Mouse (Mus musculus) liver, embryonic 13.5 days (tissue): ENCODE measurements at regions not wholly inside any gene's neighbourhood (a gene's known extent, or its start where the extent isn't known, plus 50 kb on each side); places are given as distances from the start of the nearest gene placed in this dataset.
"Not testable (repeated sequence)": the region's sequence is repeated elsewhere in the genome, so short reads cannot be mapped to it uniquely, and the experiment has no call there.

Experiments
- ATAC-seq: fragments of 200-750 bp; cut with Nextera tagmentation; 2 replicates; pipeline ENCODE4 v1.8.0; 2017; ENCODE audit warnings: low read depth, mild to moderate bottlenecking, moderate number of reproducible peaks, moderate library complexity
- DNase-seq: peaks from one replicate; pipeline ENCODE4 v3.0.0; 2022
- H3K27ac ChIP-seq: fragments of 300-500 bp; sonication (generic); 2 replicates; pipeline ENCODE4 v1.5.1; 2015; ENCODE audit warnings: moderate library complexity, mild to moderate bottlenecking, inconsistent platforms
- H3K27me3 ChIP-seq: fragments of 300-500 bp; sonication (generic); 2 replicates; pipeline ENCODE4 v1.6.1; 2015; ENCODE audit warnings: mild to moderate bottlenecking, inconsistent platforms
- H3K36me3 ChIP-seq: fragments of 300-500 bp; sonication (generic); 2 replicates; pipeline ENCODE4 v1.6.1; 2015; ENCODE audit warnings: mild to moderate bottlenecking, inconsistent platforms
- H3K4me1 ChIP-seq: fragments of 300-500 bp; sonication (generic); replicated peaks from 2 replicates; pipeline ENCODE4 v1.6.1; 2015; ENCODE audit warnings: inconsistent platforms
- H3K4me2 ChIP-seq: fragments of 300-500 bp; sonication (generic); 2 replicates; pipeline ENCODE4 v1.6.1; 2015; ENCODE audit warnings: inconsistent platforms, mild to moderate bottlenecking, moderate library complexity
- H3K4me3 ChIP-seq: fragments of 300-500 bp; sonication (generic); replicated peaks from 2 replicates; pipeline ENCODE4 v1.5.1; 2015; ENCODE audit warnings: mild to moderate bottlenecking, inconsistent platforms
- H3K9ac ChIP-seq: fragments of 300-500 bp; sonication (generic); 2 replicates; pipeline ENCODE4 v1.6.1; 2015; ENCODE audit warnings: mild to moderate bottlenecking, inconsistent platforms
- H3K9me3 ChIP-seq: fragments of 300-500 bp; sonication (generic); replicated peaks from 2 replicates; pipeline ENCODE4 v1.6.1; 2016; ENCODE audit warnings: inconsistent platforms
- WGBS: fragments of 180-500 bp; shearing (Covaris S2); methylation state at CpG from one replicate; pipeline ENCODE4 v1.1.7; 2015; ENCODE audit not compliant: insufficient replicate concordance; 5-methylcytosine and 5-hydroxymethylcytosine counted together

DNA sequence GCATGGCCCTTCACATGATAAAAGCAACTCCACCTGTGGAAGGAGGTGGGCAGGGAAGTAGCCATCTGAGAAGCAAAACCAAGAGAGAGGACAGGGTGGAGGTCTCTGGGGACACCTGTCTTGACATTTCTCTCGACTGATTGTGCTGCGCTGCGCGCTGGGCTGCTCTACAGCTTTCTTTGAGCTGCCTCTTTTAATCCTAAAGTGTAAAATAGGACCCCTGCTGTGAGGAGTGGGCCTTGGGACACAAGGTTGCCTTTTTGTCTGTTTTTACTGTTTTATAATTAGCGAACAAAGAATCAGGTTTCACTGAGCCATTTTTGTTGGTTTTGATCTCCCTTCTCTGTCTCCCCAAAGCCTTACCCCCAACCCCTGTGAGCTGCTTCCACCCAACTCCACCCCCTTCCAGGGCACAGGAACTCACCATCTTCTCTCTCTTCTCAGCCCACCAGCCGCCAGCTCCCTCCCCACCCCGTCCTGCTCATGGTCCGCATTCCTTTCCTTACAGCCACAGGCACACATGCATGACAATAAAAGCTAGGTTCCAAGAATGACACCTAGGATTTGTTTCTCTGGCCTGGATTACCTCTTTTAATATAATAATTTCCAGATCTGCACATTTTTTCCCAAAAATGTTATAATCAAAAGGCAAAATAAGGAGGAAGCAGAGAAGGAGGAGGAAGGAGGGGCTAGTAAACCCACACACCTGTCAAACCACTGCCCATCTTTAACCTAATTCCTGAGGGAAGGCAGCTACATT is 57.3 kb downstream of the Cbln4 start:
- H3K4me3 ChIP-seq = no peak overlapping the region
- DNase-seq (no peak), ATAC-seq (no peak)
- no peaks in the 10 kb centered on the region for H3K4me1 ChIP-seq
- no peaks in the 10 kb centered on the region for H3K36me3 ChIP-seq
- peaks cover 3% of the 10 kb centered on the region; the same call in 1 of the 2 replicates for H3K9me3 ChIP-seq
- H3K4me2 ChIP-seq = no peak overlapping the region
- H3K9ac ChIP-seq = no peak overlapping the region
- H3K27me3 ChIP-seq = no peaks in the 10 kb centered on the region
- WGBS = 21% methylated on average over 8 of the region's 8 CpGs
- no peak overlapping the region for H3K27ac ChIP-seq

DNA sequence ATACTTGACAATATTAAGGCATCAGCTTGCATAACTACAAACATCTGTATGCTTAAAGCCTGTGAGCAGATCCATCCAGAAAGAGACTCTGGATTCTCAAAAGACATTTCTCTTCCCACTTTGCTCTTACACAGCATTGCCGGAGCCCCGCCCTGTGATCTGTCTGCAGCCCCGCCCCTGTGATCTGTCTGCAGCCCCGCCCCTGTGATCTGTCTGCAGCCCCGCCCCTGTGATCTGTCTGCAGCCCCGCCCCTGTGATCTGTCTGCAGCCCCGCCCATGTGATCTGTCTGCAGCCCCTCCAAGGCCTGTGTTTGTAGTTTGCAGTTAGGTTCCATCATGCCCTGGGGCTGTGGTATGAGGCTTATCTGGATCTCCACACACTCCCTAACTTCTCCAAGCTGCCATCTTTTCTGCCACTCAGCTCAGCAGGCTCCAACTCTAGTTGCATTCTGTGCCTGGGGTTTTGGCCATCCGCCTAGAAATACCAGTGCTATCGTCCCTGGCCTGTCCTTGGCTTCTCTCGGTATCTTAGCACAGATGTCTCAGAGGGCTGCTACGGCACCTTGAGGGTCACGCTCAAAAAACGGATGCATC is 73.9 kb downstream of the Cbln4 start:
- no peak overlapping the region for H3K27ac ChIP-seq
- no peak for ATAC-seq
- no peak overlapping the region for H3K4me2 ChIP-seq
- DNase-seq = no peak
- H3K9me3 ChIP-seq = peaks cover 38% of the 10 kb centered on the region
- no peaks in the 10 kb centered on the region for H3K27me3 ChIP-seq
- no peaks in the 10 kb centered on the region for H3K36me3 ChIP-seq
- H3K9ac ChIP-seq = no peak overlapping the region
- H3K4me3 ChIP-seq = no peak overlapping the region
- WGBS = 55% methylated on average over 13 of the region's 13 CpGs
- H3K4me1 ChIP-seq = no peaks in the 10 kb centered on the region

- no peak overlapping the region for H3K9ac ChIP-seq
- H3K4me2 ChIP-seq = no peak overlapping the region
- WGBS = 56% methylated on average over 7 of the region's 7 CpGs
- DNase-seq = no peak
- ATAC-seq = no peak
- no peaks in the 10 kb centered on the region for H3K27me3 ChIP-seq
- no peaks in the 10 kb centered on the region for H3K36me3 ChIP-seq
- H3K27ac ChIP-seq = no peak overlapping the region
- peaks cover 24% of the 10 kb centered on the region; the same call in 1 of the 2 replicates for H3K9me3 ChIP-seq
- H3K4me3 ChIP-seq = no peak overlapping the region
- H3K4me1 ChIP-seq = no peaks in the 10 kb centered on the region
Measured at GRCm38 (mm10) chr2:171946569-171947250, 96.6 kb downstream of the Cbln4 start.

GRCm38 (mm10) chr2:171942671-171943070 is 100.6 kb downstream of the Cbln4 start:
- H3K9ac ChIP-seq = no peak overlapping the region
- ATAC-seq = no peak
- H3K27ac ChIP-seq = no peak overlapping the region
- H3K36me3 ChIP-seq = no peaks in the 10 kb centered on the region
- no peak overlapping the region for H3K4me2 ChIP-seq
- 66% methylated on average over 9 of the region's 9 CpGs for WGBS
- H3K9me3 ChIP-seq = peaks cover 29% of the 10 kb centered on the region
- DNase-seq = no peak
- H3K27me3 ChIP-seq = no peaks in the 10 kb centered on the region
- no peaks in the 10 kb centered on the region for H3K4me1 ChIP-seq
- H3K4me3 ChIP-seq = no peak overlapping the region

DNA sequence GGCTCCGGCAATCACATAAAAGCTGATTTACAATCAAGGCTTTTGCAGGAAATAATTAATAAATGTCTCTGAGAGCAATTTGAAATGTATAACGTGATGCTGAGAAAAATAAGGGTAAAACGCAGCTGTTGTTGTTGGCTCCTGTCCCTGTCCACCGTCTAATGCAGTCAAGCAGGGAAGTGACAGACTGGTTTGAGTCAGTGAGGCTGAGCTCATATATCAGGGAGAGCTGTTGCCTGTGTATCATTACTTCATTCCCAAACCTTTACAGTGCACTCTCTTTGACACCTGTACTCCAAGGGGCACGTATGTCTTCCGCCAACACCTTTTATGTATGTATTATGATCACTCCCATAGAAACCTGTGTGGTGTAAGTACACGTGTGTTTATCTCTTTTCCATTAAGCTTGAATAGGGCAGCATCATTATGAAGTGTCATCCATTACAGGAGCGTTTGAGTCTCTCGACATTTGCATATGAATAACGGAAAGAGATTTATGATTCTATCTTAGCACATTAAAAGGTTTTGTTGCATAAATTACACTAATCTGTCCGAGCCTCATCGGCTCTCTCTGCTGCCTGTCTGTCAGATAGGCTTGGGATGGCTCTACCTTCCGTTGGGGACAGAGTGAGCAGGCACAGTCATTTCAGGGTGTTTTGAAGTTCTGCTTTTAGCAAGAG is 107.5 kb downstream of the Cbln4 start:
- no peak overlapping the region for H3K27ac ChIP-seq
- no peak overlapping the region for H3K9ac ChIP-seq
- no peaks in the 10 kb centered on the region for H3K36me3 ChIP-seq
- H3K27me3 ChIP-seq = no peaks in the 10 kb centered on the region
- no peak overlapping the region for H3K4me3 ChIP-seq
- ATAC-seq (no peak), DNase-seq (no peak)
- H3K9me3 ChIP-seq = peaks cover 17% of the 10 kb centered on the region
- H3K4me1 ChIP-seq = no peaks in the 10 kb centered on the region
- no peak overlapping the region for H3K4me2 ChIP-seq
- WGBS = 65% methylated on average over 13 of the region's 13 CpGs

DNA sequence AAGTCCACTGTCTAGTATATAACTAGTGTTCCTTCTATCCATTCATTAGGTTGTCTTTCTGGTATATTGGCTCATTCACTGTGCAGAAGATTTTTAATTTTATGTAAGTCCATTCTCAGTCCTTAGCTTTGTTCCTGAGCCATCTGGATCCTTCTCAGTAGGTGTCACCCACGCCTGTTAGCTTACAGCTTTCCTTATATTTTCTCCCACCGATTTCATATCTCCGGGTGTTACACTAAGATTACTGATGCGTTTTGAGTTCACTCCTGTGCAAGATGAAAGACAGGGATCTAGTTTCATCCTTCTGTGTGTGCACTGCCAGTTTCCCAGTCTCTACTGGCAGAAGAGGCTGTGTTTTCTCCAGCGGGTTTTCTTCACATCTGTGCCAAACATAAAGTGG is 122.3 kb downstream of the Cbln4 start:
- H3K36me3 ChIP-seq = no peaks in the 10 kb centered on the region
- H3K4me1 ChIP-seq = no peaks in the 10 kb centered on the region
- 65% methylated on average over 5 of the region's 5 CpGs for WGBS
- no peak for ATAC-seq
- H3K4me2 ChIP-seq = no peak overlapping the region
- H3K9ac ChIP-seq = no peak overlapping the region
- no peak overlapping the region for H3K4me3 ChIP-seq
- no peaks in the 10 kb centered on the region for H3K27me3 ChIP-seq
- peaks cover 4% of the 10 kb centered on the region; the same call in 1 of the 2 replicates for H3K9me3 ChIP-seq
- DNase-seq = no peak
- no peak overlapping the region for H3K27ac ChIP-seq

DNA sequence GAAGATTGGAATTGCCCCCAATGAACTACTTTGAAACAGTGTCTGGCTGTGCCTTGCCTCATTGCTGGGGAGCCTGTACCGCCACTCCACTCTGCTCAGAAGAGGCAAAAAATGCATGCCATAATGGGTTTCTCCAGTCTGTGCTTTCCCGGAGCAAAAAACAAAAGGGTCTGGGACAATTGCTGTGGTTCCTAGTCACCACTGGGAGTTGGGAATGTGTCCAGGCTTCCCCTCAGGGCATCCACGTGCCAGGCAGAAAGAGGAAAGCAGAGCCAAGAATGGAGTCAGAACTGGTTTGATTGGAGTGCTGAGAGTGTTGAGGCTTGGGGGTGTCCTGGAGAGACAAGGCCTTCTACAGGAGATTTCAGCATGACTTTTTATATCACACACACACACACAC is 156.0 kb downstream of the Cbln4 start:
- no peak for DNase-seq
- H3K9me3 ChIP-seq = peaks cover 11% of the 10 kb centered on the region; the same call in 1 of the 2 replicates
- WGBS = 62% methylated on average over 3 of the region's 3 CpGs
- H3K27ac ChIP-seq = no peak overlapping the region
- H3K4me3 ChIP-seq = no peak overlapping the region
- no peak overlapping the region for H3K9ac ChIP-seq
- no peaks in the 10 kb centered on the region for H3K27me3 ChIP-seq
- no peak for ATAC-seq
- no peaks in the 10 kb centered on the region for H3K4me1 ChIP-seq
- no peak overlapping the region for H3K4me2 ChIP-seq
- H3K36me3 ChIP-seq = no peaks in the 10 kb centered on the region

DNA sequence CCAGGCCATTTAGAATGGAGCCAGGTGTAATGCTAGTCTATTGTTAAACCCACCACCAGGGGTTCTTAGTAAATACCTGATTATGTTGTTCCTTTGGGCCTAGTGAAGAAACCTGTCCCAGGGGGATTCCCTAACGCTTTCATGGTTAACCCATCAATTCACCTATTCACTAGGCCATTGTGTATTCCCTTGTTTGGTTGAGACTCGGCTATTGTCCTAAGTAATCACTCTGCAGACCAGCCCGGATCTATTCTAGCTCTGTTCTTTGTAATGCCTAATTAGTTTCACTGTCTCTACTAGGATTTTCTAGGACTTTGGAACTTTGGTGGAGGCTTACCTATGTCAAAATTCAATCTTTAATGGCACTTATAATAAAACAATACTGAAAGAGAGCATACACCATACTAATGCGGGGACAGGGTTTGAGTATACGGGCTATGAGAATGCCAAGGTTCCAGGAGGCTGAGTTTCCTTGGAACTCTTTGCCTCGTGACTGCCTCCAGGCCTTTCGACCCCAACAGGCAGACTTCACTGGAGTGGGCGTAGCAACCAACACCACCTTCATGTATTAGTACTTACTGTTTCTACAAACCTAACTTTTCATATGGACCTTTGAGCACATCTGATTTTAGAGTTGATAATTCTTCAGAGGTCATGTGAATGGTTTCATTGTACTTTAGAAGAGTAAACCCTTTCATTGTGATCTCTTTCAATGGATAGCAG is 163.9 kb downstream of the Cbln4 start:
- not testable (repeated sequence) for DNase-seq
- 65% methylated on average over 8 of the region's 8 CpGs for WGBS

GRCm38 (mm10) chr2:171867550-171867949 is 175.7 kb downstream of the Cbln4 start:
- no peak overlapping the region for H3K27ac ChIP-seq
- DNase-seq = no peak
- H3K36me3 ChIP-seq = no peaks in the 10 kb centered on the region
- no peak overlapping the region for H3K9ac ChIP-seq
- WGBS = 80% methylated on average over 3 of the region's 3 CpGs
- H3K4me1 ChIP-seq = no peaks in the 10 kb centered on the region
- ATAC-seq = no peak
- no peaks in the 10 kb centered on the region for H3K9me3 ChIP-seq
- no peak overlapping the region for H3K4me3 ChIP-seq
- H3K4me2 ChIP-seq = no peak overlapping the region
- no peaks in the 10 kb centered on the region for H3K27me3 ChIP-seq

More for the DNA sequence above, 163.9 kb downstream of the Cbln4 start:
- not testable (repeated sequence) for H3K4me1 ChIP-seq, H3K27ac ChIP-seq, H3K27me3 ChIP-seq, H3K36me3 ChIP-seq, H3K4me3 ChIP-seq, ATAC-seq, H3K9ac ChIP-seq, H3K4me2 ChIP-seq
- H3K9me3 ChIP-seq = peaks cover 23% of the 10 kb centered on the region; the same call in 1 of the 2 replicates

DNA sequence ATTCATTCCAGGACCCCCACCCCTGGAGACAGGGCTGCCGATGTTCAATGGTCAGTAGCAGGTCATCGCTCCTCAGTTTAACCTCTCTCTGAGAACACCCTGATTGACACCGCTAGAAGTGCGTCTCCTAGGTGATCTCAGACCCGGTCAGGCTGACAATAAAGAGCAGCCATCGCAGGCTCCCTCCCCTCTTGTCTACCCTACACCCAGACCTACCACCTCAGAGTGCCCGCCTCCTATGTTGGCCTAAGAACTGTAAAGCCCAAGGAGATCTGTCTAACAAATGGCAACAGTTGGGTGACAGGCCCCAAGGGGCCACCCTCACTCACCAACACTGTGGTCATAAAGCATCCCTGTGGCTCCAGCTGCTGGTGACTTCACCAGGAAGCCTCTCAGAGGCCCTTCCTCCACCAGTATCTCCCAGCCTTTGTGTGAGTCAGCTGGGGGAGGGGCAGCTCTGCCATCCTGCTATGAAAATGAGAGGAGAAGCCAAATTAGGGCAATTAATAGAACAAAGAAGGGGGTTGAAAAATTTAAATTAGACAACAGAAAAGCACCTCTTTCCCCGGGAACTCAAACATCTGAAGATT is 178.8 kb downstream of the Cbln4 start:
- DNase-seq (no peak), ATAC-seq (no peak)
- H3K27me3 ChIP-seq = no peaks in the 10 kb centered on the region
- no peaks in the 10 kb centered on the region for H3K36me3 ChIP-seq
- no peaks in the 10 kb centered on the region for H3K4me1 ChIP-seq
- H3K9me3 ChIP-seq = no peaks in the 10 kb centered on the region
- H3K27ac ChIP-seq = no peak overlapping the region
- 76% methylated on average over 8 of the region's 8 CpGs for WGBS
- H3K4me2 ChIP-seq = no peak overlapping the region
- H3K4me3 ChIP-seq = no peak overlapping the region
- no peak overlapping the region for H3K9ac ChIP-seq
